Mouse (Mus musculus): ENCODE data around the gene Fam71b. TPM values are rescaled to one million over a fixed set of nuclear protein-coding genes. Genes with fewer than 3 reads are reported as not detected.

Fam71b gene
- polyA plus RNA-seq, 1 experiment from 2014 or later: not detected

Other genes starting within 250 kb of the Fam71b start
- gene Nipal4, start 230.1 kb upstream of the Fam71b start, polyA plus RNA-seq (2015; fragmentation: Nextera tagmentation; extraction: Ambion mirVana): 1.4 and 2.0 TPM in 2 replicates
- 0.11 and 0.15 TPM in 2 replicates for gene Fndc9, start 161.0 kb upstream of the Fam71b start, polyA plus RNA-seq (2015; fragmentation: Nextera tagmentation; extraction: Ambion mirVana)
- gene Cyfip2, start 83.7 kb upstream of the Fam71b start, polyA plus RNA-seq (2015; fragmentation: Nextera tagmentation; extraction: Ambion mirVana): 8.9 and 10.4 TPM in 2 replicates
- gene Itk, start 7.0 kb upstream of the Fam71b start, polyA plus RNA-seq (2015; fragmentation: Nextera tagmentation; extraction: Ambion mirVana): 0.07 TPM in 1 of 2 replicates, not detected in the other
- gene Med7, start 40.4 kb downstream of the Fam71b start, polyA plus RNA-seq (2015; fragmentation: Nextera tagmentation; extraction: Ambion mirVana): 83.3 and 83.5 TPM in 2 replicates
- gene Havcr2, start 58.4 kb downstream of the Fam71b start, polyA plus RNA-seq (2015; fragmentation: Nextera tagmentation; extraction: Ambion mirVana): not detected in 2 replicates
- gene Gm12169, start 127.7 kb downstream of the Fam71b start, polyA plus RNA-seq (2015; fragmentation: Nextera tagmentation; extraction: Ambion mirVana): not detected in 2 replicates
- not detected in 2 replicates for gene BC053393, start 175.0 kb downstream of the Fam71b start, polyA plus RNA-seq (2015; fragmentation: Nextera tagmentation; extraction: Ambion mirVana)
- gene Dppa1, start 232.7 kb downstream of the Fam71b start, polyA plus RNA-seq (2015; fragmentation: Nextera tagmentation; extraction: Ambion mirVana): not detected in 2 replicates

All from embryonic facial prominence, embryonic 13.5 days (tissue).